ENCODE assay signal across 14 mouse cellular contexts in genomic region chr6:116275695-116276094, GRCm38 (mm10).
"Had no signal": no experiment of that assay in that cellular context is flagged by ENCODE, and none has a peak within 500 bp of the region (broad histone marks: within the 10 kb centered on the region; RNA-seq: fewer than 3 reads in every experiment).

No protein-coding gene starts in this region.

- ATAC-seq: lung, postnatal 0 days; midbrain, embryonic 13.5 days; midbrain, embryonic 15.5 days had no signal

- DNase-seq: lung, adult 2 months; lung, postnatal 14 days; lung, postnatal 36 days; retina, postnatal 1 day; right cerebral cortex, adult 18-20 months; right cerebral cortex, postnatal 25 days; right cerebral cortex, postnatal 4 days; spleen, adult 18-20 months; thymus, adult 18-20 months; thymus, postnatal 14 days; thymus, postnatal 36 days had no signal
